Mouse (Mus musculus) kidney, adult 2 months (tissue): ENCODE data around the gene Tceal8.

ENCODE experiments used
- CTCF ChIP-seq: fragments of 200-500 bp; conservative IDR thresholded peaks from 2 replicates; pipeline ENCODE4 v1.5.1; 2011; ENCODE audit warnings: low read depth, mild to moderate bottlenecking, control low read depth, low read length, moderate library complexity, mixed read lengths; ENCODE audit not compliant: insufficient read depth, insufficient read length
- POLR2A ChIP-seq: fragments of 200-500 bp; IDR thresholded peaks from one replicate; pipeline ENCODE4 v1.6.1; 2011; ENCODE audit warnings: low read depth, low read length, control low read depth

DNA sequence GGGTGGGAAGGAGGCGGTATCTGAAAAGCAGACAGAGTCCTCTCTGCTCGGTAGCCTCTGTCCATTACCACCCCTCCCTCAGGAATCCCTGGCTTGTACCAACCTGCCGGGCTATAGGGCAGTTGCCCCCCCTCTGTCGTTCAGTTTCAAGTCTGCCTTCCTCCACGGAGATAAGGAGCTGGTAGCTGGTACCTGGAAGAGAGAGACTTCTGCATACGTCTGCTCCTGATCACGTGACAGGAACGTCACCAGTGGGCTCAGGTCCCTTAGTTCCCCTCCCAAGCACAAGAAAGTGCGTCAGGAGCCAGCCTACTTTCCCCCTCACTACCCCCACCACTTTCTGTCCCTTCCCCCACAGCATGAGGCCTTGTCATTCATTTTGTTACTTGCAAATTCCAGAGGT lies 31.5 kb upstream of the Tceal8 start, which contains the start of gene Tceal5:
- no peak for TF ChIP-seq CTCF
- TF ChIP-seq POLR2A = no peak
